Mouse (Mus musculus): Measurements from ENCODE around the gene Olfr558.

The Olfr558 gene

DNA sequence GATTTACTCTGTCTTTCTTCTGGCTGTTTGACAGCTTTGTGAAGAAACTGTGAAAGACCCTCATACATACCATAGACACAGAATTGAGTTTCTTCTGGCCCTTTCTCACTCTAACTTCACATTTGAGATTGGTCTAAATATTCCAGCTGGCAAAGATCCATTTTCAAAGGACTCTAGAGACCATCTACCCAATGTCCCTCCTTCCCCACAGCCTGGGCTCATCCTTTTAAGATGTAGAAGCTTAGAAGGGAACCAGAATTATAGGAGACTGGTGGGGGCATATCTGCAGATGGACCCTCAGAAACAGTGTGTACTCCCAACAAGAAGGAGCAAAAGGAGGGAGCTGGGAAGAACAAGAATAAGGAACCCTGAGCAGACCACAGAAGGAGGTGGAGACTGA, at the start of gene Olfr558:
Gene Olfr558 (plus strand): TSS at position 301 of the 400 bp plus-strand sequence.
- DNase-seq (ENCODE audit: low spot score in 2 of 2) = no peak

DNA sequence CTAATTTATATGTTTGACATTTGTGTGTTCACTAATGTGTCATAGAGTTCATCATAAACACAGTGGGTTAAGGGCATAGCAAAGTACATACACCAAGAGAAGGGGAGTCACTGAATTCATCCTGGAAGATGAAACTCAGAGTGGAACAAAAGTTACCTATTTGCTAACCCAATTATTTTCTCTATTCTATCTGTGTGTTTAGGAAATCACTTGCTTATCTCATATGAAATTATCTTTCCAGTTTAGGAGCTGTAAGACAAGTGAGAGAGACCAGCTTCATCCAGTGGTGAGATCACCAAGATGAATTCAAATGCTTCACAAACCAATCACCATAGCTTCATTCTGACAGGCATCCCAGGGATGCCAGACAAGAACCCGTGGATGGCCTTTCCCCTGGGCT, 43.5 kb upstream of the Olfr558 start, which contains the start of gene Olfr555:
Gene Olfr555 (plus strand): TSS at position 301 of the 400 bp plus-strand sequence.
- DNase-seq (ENCODE audit: low spot score in 2 of 2) = no peak

DNA sequence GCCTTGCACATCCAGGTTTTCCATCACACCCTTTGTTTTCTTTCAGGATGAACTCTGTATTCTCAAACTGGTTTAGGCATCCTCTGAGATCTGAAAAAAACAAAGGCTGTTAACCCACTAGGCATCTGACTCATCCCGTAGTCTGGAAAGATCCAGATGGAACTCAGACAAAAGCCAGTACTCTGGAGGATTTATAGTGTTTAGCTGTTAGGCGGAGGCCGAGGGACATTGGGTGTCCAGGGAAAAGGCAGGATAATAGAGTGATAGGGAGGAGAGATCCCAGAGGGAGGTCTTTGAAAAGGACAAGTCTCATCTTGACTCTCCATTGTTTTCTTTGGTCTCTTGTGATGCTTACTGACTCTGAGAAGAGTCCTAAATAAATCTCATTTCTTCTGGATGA, 37.4 kb upstream of the Olfr558 start, which contains the start of gene Olfr556:
Gene Olfr556 (plus strand): TSS at position 301 of the 400 bp plus-strand sequence.
- DNase-seq (ENCODE audit: low spot score in 2 of 2) = no peak

DNA sequence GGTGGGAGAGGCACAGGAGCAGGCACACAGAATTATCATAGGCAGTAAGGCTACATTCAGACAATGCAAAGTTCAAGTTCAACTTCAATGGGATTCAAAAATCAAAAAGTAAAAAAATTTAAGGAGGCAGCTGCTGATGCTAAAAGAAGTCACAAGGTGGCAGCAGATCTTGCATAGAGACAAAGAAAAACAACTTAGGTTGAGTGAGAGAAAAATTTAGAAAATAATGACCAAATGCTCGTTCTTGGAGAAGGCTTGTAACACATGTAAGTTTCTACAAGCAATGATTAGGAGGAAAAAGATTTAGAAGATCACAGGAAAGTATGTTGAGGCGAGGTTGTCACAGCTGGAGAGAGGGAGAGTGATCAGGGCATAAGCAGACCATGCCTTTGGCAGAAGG, 36.6 kb upstream of the Olfr558 start:
- peak in 1 of 2 experiments; percentile 11 for DNase-seq (ENCODE audit: low spot score in 2 of 2)

DNA sequence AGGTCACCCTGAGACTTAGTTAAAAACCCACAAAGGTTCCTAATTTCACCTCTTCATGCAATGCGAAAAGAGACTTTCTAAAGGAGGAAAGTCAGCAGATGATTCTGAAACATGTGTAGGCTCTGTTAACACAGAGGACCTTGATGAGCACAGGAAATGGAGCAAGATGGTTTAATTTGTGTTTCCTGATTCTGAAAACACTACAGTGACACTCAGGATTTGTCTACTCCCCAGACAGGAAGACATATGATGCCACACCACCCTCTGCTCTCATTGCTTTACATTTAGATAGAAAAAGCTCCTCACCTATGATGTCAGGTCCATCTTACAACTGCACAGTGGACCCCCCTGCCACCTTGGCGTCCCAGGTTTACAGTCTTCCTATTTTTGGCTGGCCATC, 25.8 kb upstream of the Olfr558 start:
- no peak for DNase-seq (ENCODE audit: low spot score in 2 of 2)

DNA sequence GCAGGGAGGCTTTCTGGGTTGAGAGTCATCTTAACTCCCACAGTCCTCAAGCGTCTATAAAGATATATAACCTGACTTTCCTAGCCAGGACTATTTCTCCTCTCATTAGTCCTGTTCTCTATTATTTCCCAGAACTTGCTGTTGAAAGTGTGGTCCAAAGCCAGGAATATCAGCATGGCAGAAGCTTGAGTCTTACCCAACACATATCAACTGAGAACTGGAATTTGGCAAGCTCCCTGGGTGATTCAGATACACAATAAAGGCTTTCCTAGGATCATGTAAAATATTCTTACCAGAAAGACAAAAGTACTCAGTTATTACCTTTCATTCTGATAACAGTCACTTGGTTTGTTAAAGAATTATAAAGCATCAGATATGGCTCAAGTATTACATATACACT, 20.1 kb upstream of the Olfr558 start:
- DNase-seq (ENCODE audit: low spot score in 2 of 2) = no peak

DNA sequence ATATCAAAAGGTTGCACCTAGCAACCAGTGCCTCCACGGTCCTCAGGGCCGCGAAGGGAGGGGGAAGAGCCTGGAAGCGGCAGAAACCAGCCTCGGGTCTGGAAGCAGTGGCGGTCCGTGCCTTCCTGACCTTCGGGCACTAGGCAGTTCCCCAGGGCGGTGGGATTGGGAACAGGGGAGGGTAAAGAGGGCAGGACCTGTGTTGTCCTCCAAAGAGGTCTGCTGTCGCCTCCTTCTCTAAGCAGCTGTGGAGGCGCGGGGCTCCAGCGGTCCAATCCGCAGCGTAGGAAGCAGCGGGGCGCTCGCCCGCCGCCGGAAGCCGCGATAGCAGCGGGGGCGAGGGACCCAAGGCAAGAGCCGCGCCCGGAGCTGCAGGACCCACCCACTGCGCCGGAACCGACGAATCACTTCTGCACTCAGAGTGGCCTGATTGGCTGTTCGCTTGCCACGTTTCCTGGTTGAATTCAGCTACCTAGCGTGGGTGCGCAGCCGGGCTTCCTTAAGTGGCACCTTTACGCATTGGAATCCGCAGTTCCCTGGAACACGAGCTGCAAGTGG, 15.0 kb upstream of the Olfr558 start, which contains the start of gene Trim68:
Gene Trim68 (minus strand): TSS at position 384 of the 558 bp plus-strand sequence.
- peak; percentile 88 to 93 for DNase-seq (ENCODE audit: low spot score in 2 of 2)

DNA sequence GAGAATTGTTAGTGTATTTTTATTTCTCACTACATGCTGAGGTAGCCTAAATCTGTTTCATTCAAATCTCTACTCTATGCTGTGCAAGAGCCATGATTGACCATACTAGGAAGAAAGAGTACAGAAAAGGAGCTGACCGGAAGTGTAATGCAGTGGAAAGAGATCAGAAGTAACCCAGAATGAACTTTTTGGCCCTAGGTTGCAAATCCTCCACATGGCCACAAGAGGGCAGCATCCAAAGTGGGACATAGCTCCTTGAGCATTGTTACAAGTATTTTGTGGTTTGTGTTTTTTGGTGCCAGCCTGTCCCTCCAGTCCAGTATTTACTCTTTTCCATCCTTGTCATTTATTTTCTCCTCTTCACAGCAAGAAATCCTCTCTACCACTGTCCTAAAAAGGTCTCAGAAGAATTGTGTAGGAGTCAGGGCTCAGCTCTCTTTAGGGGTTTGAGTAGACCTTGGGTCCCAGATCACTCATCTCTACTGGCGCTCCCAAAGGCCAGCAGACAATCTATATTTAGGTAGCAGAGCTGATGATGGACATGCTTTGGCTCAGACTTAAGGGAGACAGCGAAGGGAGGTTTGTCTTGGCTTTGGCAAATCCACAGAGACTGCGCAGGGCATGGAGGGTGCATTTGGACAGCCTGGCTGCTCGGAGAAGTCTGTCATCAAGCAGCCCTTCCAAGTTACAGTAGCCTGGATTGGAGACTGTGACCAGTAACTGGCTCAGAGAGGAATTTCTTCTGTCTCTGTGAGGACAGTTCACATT, 6.5 kb upstream of the Olfr558 start, which contains the start of gene Olfr557:
Gene Olfr557 (plus strand): TSS at position 553 of the 768 bp plus-strand sequence.
- DNase-seq (ENCODE audit: low spot score in 2 of 2) = peak; percentile 19 to 22

DNA sequence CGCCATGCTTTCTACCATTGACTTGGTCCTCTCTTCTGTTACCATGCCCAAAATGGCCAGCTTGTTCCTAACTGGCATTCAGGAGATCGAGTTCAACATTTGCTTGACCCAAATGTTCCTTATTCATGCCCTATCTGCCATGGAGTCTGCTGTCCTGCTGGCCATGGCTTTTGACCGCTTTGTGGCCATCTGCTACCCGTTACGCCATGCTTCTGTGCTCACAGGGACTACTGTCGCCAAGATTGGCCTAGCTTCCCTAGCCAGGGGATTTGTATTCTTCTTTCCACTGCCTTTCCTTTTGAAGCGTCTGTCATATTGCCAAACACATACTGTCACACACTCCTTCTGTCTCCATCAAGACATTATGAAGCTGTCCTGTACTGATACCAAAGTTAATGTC, 3.6 kb upstream of the Olfr558 start:
- no peak for DNase-seq (ENCODE audit: low spot score in 2 of 2)

DNA sequence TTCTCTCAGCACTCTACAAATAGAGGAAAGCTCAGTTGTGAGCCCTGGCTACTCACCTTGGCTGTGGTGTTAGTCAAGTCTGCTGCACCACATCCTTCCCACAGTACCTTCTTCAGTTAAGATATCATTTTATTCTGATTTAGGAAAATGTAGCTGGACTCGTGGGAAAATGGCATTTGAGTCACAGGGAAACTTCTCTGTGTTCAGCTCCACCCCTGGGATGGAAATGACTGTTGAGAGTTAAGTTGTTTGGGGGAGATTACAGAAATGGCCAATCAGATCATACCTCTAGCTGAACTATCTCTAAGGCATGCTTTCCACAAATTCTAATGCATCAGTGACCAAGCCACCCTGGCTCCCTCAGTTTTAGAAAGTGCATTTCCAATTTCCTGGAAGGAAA, 17.0 kb downstream of the Olfr558 start, which contains the start of gene Olfr33:
Gene Olfr33 (minus strand): TSS at position 101 of the 400 bp plus-strand sequence.
- DNase-seq (ENCODE audit: low spot score in 2 of 2) = no peak

DNA sequence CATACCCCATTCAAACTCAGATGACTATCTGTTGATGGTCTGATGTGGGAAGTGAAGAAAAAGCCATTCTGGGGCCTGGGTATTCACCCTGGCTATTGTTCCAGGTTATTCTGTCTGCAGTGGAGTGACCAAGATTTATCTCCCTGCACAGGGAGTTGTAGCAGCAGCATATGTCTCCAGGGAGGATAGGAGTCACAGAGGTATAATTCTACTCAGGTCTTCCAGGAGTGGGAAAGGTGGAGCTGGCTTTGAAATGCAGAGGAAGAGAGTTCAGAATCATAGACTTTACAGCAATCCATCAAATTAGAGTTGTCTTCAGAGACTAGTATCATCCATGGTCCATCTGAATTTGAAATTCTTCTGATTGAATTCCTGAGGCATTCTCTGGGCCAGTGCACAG, 25.4 kb downstream of the Olfr558 start, which contains the start of gene Olfr559:
Gene Olfr559 (minus strand): TSS at position 101 of the 400 bp plus-strand sequence.
- no peak for DNase-seq (ENCODE audit: low spot score in 2 of 2)

DNA sequence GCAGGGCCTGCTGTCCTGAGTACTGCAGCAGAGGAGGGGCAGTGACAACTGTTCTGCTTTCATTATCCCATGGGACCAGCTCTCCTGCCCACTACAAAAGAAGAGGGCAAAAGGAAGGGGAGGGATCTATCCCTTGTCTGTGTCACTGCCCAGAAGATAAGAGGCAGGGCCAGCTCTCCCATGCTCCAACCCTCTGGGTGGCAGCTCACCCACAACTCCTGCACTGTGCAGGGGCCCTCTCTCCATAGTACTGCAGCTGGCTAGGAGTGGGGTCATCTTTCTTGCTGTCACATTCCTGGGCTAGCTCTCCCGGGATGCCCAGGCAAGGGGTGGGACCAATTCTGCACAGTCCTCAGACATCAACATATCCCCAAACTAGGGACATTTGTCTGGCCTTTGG, 31.8 kb downstream of the Olfr558 start:
- DNase-seq (ENCODE audit: low spot score in 2 of 2) = no peak

DNA sequence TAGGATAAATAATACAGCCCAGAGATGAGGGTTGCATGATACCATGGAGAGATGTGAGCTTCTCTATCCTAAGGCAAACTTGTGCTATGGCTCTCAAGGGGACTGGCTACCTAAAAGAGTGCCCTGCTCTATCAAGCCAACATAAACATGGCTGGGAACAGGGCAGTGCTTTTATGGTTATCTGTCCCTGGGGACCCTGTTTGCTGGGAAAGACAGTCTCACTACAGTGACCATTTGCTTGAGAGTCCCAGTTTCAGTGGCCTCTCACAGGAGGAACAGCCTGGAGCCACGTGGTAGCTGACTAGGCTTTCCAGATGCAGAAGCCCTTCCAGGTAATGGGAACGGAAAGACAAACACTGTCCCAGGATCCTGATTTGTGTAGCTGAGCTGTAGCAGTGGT, 35.7 kb downstream of the Olfr558 start:
- no peak for DNase-seq (ENCODE audit: low spot score in 2 of 2)

DNA sequence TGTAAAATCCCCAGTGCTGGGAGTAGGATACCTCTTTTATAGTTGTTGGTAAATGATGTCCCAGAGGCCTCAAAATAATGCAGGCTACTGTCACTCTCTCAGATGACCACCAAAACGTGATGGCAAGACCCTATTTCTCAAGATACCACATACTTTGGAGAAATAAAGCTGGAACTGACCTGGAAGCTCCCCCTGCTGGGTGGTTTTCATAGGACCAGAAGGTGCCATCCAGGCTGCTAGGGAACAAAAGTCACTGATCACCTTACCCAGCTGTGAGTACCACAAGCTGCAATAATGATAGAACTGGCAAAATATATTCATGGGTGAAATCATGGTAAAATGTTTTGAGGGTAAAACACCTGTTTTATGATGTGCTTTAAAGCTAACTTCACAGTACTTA, 50.1 kb downstream of the Olfr558 start:
- no peak for DNase-seq (ENCODE audit: low spot score in 2 of 2)

DNA sequence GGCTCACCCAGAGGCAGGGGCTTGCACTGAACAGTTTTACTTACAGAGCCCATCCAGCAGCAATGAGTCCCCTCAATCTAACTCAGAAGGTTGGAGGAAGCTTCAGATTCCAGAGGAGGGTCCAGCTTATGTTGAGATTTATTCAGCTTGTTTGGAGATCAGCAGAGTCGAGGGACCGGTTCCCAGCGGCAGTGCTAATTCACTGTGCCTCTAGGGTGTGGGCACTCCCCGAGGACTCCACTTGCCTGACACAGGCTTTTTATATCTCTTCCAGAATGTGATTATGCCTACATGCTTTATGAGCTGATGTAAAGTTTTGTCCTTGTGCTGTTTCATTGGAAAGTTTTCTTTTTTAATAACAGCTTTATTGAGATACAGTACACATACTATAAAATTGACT, 57.3 kb downstream of the Olfr558 start, which contains the start of the genes Olfr560 and Olfr78:
Gene Olfr560 (minus strand): TSS at position 101 of the 400 bp plus-strand sequence.
Gene Olfr78 (minus strand): TSS at position 206 of the 400 bp plus-strand sequence.
- no peak for DNase-seq (ENCODE audit: low spot score in 2 of 2)
